In genomic region chr14:99099967-99100587, GRCm38 (mm10) we compare ENCODE assay signal across 8 mouse cellular contexts. TPM values are rescaled to one million over a fixed set of nuclear protein-coding genes. Genes with fewer than 3 reads are reported as not detected.
A peak's percentile ranks its signal among the peaks of the same experiment; 100 is the strongest.
DNase-seq lines count a peak whose midpoint lies in the region; ATAC-seq and TF ChIP-seq lines count a peak whose summit lies in the region.

No protein-coding gene starts in this region.

- DNase-seq in kidney, postnatal 10 days, result peak; percentile 24
- DNase-seq in kidney, adult 11 months, result no peak
- peak; percentile 19 for DNase-seq in c-Kit-positive CD71-positive TER-119-negative erythroid progenitor cells, embryonic 14.5 days (ENCODE audit: low read depth)
- peak; percentile 46 for DNase-seq in heart, postnatal 0 days (ENCODE audit: low spot score)
- DNase-seq in testis, postnatal 14 days (ENCODE audit: low spot score), result peak; percentile 38
- DNase-seq in adrenal gland, adult (ENCODE audit: inconsistent age in 2 of 2, low spot score in 1 of 2), result no peak
- no peak for DNase-seq in right cerebral cortex, adult 18-20 months

- H3K4me3 ChIP-seq in heart, postnatal 0 days (ENCODE audit: low read depth, low read length), result peak overlapping the region; percentile 75
- H3K4me3 ChIP-seq in lung, embryonic 16.5 days (ENCODE audit: low read length), result peak overlapping the region; percentile 100

- H3K9ac ChIP-seq in heart, postnatal 0 days (replicated peaks; ENCODE audit: low read depth, low read length), result peak overlapping the region; percentile 70
- H3K9ac ChIP-seq in lung, embryonic 16.5 days (ENCODE audit: low read length), result peak overlapping the region; percentile 76

- TF ChIP-seq EP300 in heart, postnatal 0 days (IDR thresholded peaks at IDR 0.05; ENCODE audit: low read depth), result no peak

- H3K27me3 ChIP-seq in heart, postnatal 0 days (ENCODE audit: control insufficient read depth, insufficient read depth, low read length), result no peaks in the 10 kb centered on the region
- no peaks in the 10 kb centered on the region for H3K27me3 ChIP-seq in lung, embryonic 16.5 days (ENCODE audit: control insufficient read depth, insufficient read depth, low read depth, low read length)

- peaks cover 5% of the 10 kb centered on the region for H3K4me1 ChIP-seq in heart, postnatal 0 days (ENCODE audit: control insufficient read depth, insufficient read depth)
- H3K4me1 ChIP-seq in lung, embryonic 16.5 days (replicated peaks; ENCODE audit: control insufficient read depth, insufficient read depth, low read length), result peaks cover 13% of the 10 kb centered on the region

- peak overlapping the region; percentile 61 for H3K4me2 ChIP-seq in heart, postnatal 0 days (ENCODE audit: low read depth, low read length)
- peak overlapping the region; percentile 68 for H3K4me2 ChIP-seq in lung, embryonic 16.5 days (ENCODE audit: low read depth, low read length)

- H3K36me3 ChIP-seq in heart, postnatal 0 days (replicated peaks; ENCODE audit: control insufficient read depth, insufficient read depth, low read length), result peaks cover 51% of the 10 kb centered on the region
- H3K36me3 ChIP-seq in lung, embryonic 16.5 days (ENCODE audit: control insufficient read depth, insufficient read depth, low read length), result peaks cover 25% of the 10 kb centered on the region

- 0 out of 2 replicates have a peak overlapping the region, but pooled peaks have one; percentile 30 for H3K27ac ChIP-seq in heart, postnatal 0 days (ENCODE audit: low read depth)
- no peak overlapping the region; the same call in 1 of the 2 replicates for H3K27ac ChIP-seq in lung, embryonic 16.5 days (ENCODE audit: low read length)

- no peaks in the 10 kb centered on the region for H3K9me3 ChIP-seq in heart, postnatal 0 days (replicated peaks; ENCODE audit: control insufficient read depth, low read length)
- H3K9me3 ChIP-seq in lung, embryonic 16.5 days (ENCODE audit: control insufficient read depth, low read length), result no peaks in the 10 kb centered on the region

- no peak for TF ChIP-seq CTCF in heart, postnatal 0 days (IDR thresholded peaks at IDR 0.05; ENCODE audit: low read depth)

- no peak for ATAC-seq in heart, postnatal 0 days (ENCODE audit: insufficient read depth, low read depth)
- ATAC-seq in lung, embryonic 16.5 days (ENCODE audit: low read depth), result no peak

- 5% methylated on average over 20 of the region's 20 CpGs for WGBS in heart, postnatal 0 days
- 5% methylated on average over 20 of the region's 20 CpGs for WGBS in lung, embryonic 16.5 days

RNA-seq across cellular contexts. Expression of gene Dis3, which starts 0.5 kb away (rescaled TPM):
- 8.2 and 13.1 TPM in 2 replicates for total RNA-seq in heart, postnatal 0 days (2014; rRNA removed; ENCODE audit: low replicate concordance)
- polyA plus RNA-seq in heart, postnatal 0 days (2015; fragmentation: Nextera tagmentation; extraction: Ambion mirVana), result 10.3 and 10.5 TPM in 2 replicates
- 24.1 and 26.9 TPM in 2 replicates for polyA plus RNA-seq in lung, embryonic 16.5 days (2015; fragmentation: Nextera tagmentation; extraction: Ambion mirVana)

RNA-seq across cellular contexts. Expression of gene Pibf1, which starts 0.9 kb away (rescaled TPM):
- total RNA-seq in heart, postnatal 0 days (2014; rRNA removed; ENCODE audit: low replicate concordance), result 0.97 and 4.7 TPM in 2 replicates
- polyA plus RNA-seq in heart, postnatal 0 days (2015; fragmentation: Nextera tagmentation; extraction: Ambion mirVana), result 10.1 and 10.5 TPM in 2 replicates
- 17.5 and 19.9 TPM in 2 replicates for polyA plus RNA-seq in lung, embryonic 16.5 days (2015; fragmentation: Nextera tagmentation; extraction: Ambion mirVana)

RNA-seq across cellular contexts. Expression of gene Bora, which starts 54.1 kb away (rescaled TPM):
- 8.0 and 10.7 TPM in 2 replicates for total RNA-seq in heart, postnatal 0 days (2014; rRNA removed; ENCODE audit: low replicate concordance)
- polyA plus RNA-seq in heart, postnatal 0 days (2015; fragmentation: Nextera tagmentation; extraction: Ambion mirVana), result 11.3 and 12.3 TPM in 2 replicates
- polyA plus RNA-seq in lung, embryonic 16.5 days (2015; fragmentation: Nextera tagmentation; extraction: Ambion mirVana), result 71.3 and 72.4 TPM in 2 replicates

RNA-seq across cellular contexts. Expression of gene Mzt1, which starts 54.1 kb away (rescaled TPM):
- 64.1 and 79.9 TPM in 2 replicates for total RNA-seq in heart, postnatal 0 days (2014; rRNA removed; ENCODE audit: low replicate concordance)
- 82.2 and 84.6 TPM in 2 replicates for polyA plus RNA-seq in heart, postnatal 0 days (2015; fragmentation: Nextera tagmentation; extraction: Ambion mirVana)
- 63.5 and 68.2 TPM in 2 replicates for polyA plus RNA-seq in lung, embryonic 16.5 days (2015; fragmentation: Nextera tagmentation; extraction: Ambion mirVana)

Comparison
In these comparisons a context has a peak if more than half of its experiments do, and no peak if none do; other contexts are left out.
1. DNase-seq: peak in kidney, postnatal 10 days (single experiment), c-Kit-positive CD71-positive TER-119-negative erythroid progenitor cells, embryonic 14.5 days (single experiment), heart, postnatal 0 days (single experiment) and testis, postnatal 14 days (single experiment); none in kidney, adult 11 months (single experiment), adrenal gland, adult (0 of 2) and right cerebral cortex, adult 18-20 months (single experiment).